Mouse (Mus musculus) heart, postnatal 4 days (tissue): ENCODE measurements around the gene Rbbp6. TPM values are rescaled to one million over a fixed set of nuclear protein-coding genes. Genes with fewer than 3 reads are reported as not detected.

Experiments used
- total RNA-seq, 2 experiments: library from RNA; stranded (reverse); gene quantifications; 2 replicates each; pipeline ENCODE4 v1.2.3; 2021

Rbbp6 gene
- total RNA-seq, 2 experiments from 2014 or later, result 53.5 to 56.2 TPM

Other genes with a start within 250 kb of the Rbbp6 start
- 10 to 100 TPM; 44.5 to 50.1 TPM for gene Tnrc6a, start 158.2 kb downstream of the Rbbp6 start, total RNA-seq
- not detected for gene Slc5a11, start 249.1 kb downstream of the Rbbp6 start, total RNA-seq